Mouse (Mus musculus) neutrophil, adult 83 days (primary cell): Measurements from ENCODE around the gene Ms4a18. TPM values are rescaled to one million over a fixed set of nuclear protein-coding genes. Genes with fewer than 3 reads are reported as not detected.

Experiments
- total RNA-seq, 2 experiments: library from RNA; stranded (reverse); gene quantifications; one replicate each; pipeline ENCODE4 v1.2.4; 2023

The Ms4a18 gene
- not detected for total RNA-seq

GRCm38 (mm10) chr19:11017891-11018290 is at the start of gene Ms4a18:
Gene Ms4a18, minus strand, starts transcription at chr19:11018031.

GRCm38 (mm10) chr19:10993150-10993549 is 24.7 kb downstream of the Ms4a18 start, which contains the start of gene Ms4a15:
Gene Ms4a15, minus strand, starts transcription at chr19:10993250.

GRCm38 (mm10) chr19:10974238-10974865 is 43.5 kb downstream of the Ms4a18 start, which contains the start of gene Ms4a10:
Gene Ms4a10, minus strand, starts transcription at chr19:10974670.

GRCm38 (mm10) chr19:10949112-10949511 is 68.7 kb downstream of the Ms4a18 start, which contains the start of gene Ccdc86:
Gene Ccdc86, minus strand, starts transcription at chr19:10949266.

Other genes starting within 250 kb of the Ms4a18 start
- gene Cd6, start 188.0 kb downstream of the Ms4a18 start, total RNA-seq = 1 to 10 TPM in 1 of 2 experiments, under 1 TPM in 1; 0.99 to 2.1 TPM
- 100 to 1,000 TPM; 131 to 142 TPM for gene Slc15a3, start 178.3 kb downstream of the Ms4a18 start, total RNA-seq
- under 1 TPM; 0.31 to 0.81 TPM for gene Tmem132a, start 148.1 kb downstream of the Ms4a18 start, total RNA-seq
- 10 to 100 TPM; 27.1 to 32.1 TPM for gene Tmem109, start 136.0 kb downstream of the Ms4a18 start, total RNA-seq
- 10 to 100 TPM; 56.9 to 59.5 TPM for gene Prpf19, start 122.8 kb downstream of the Ms4a18 start, total RNA-seq
- gene Zp1, start 97.4 kb downstream of the Ms4a18 start, total RNA-seq = not detected
- gene Ptgdr2, start 80.9 kb downstream of the Ms4a18 start, total RNA-seq = not detected
- gene Ccdc86, start 68.8 kb downstream of the Ms4a18 start, total RNA-seq = 10 to 100 TPM; 10.7 to 11.5 TPM
- gene Ms4a10, start 43.4 kb downstream of the Ms4a18 start, total RNA-seq = not detected
- gene Ms4a15, start 24.8 kb downstream of the Ms4a18 start, total RNA-seq = not detected
- 10 to 100 TPM; 41.2 to 41.4 TPM for gene Ms4a8a, start 63.1 kb upstream of the Ms4a18 start, total RNA-seq
- not detected for gene 1700017D01Rik, start 112.8 kb upstream of the Ms4a18 start, total RNA-seq
- gene 1700025F22Rik, start 147.3 kb upstream of the Ms4a18 start, total RNA-seq = not detected
- gene Ms4a13, start 178.7 kb upstream of the Ms4a18 start, total RNA-seq = not detected
- gene Ms4a12, start 214.4 kb upstream of the Ms4a18 start, total RNA-seq = not detected
- gene Ms4a1, start 248.2 kb upstream of the Ms4a18 start, total RNA-seq = 1 to 10 TPM; 1.1 to 3.0 TPM